8 mouse cellular contexts compared by ENCODE assay signal in genomic region chr5:75143092-75143491, GRCm38 (mm10). TPM values are rescaled to one million over a fixed set of nuclear protein-coding genes. Genes with fewer than 3 reads are reported as not detected.
DNase-seq lines count a peak whose midpoint lies in the region; ATAC-seq and TF ChIP-seq lines count a peak whose summit lies in the region.

No protein-coding gene starts in this region.

- peak; percentile 34; the same call in 1 of the 2 replicates for TF ChIP-seq CTCF in spleen, adult 2 months (IDR thresholded peaks at IDR 0.05; ENCODE audit: extremely low read depth, insufficient read depth, insufficient read length, insufficient replicate concordance)

- H3K9ac ChIP-seq in intestine, embryonic 14.5 days (ENCODE audit: low read length): peak overlapping the region; percentile 27; the same call in 1 of the 2 replicates
- H3K9ac ChIP-seq in midbrain, embryonic 16.5 days (ENCODE audit: low read depth, low read length): 0 out of 2 replicates have a peak overlapping the region, but pooled peaks have one; percentile 39

- no peak overlapping the region for H3K27ac ChIP-seq in spleen, adult 2 months (ENCODE audit: insufficient read depth, low read length)
- no peak overlapping the region for H3K27ac ChIP-seq in intestine, embryonic 14.5 days (ENCODE audit: low read depth)
- no peak overlapping the region for H3K27ac ChIP-seq in midbrain, embryonic 16.5 days (ENCODE audit: low read length)

- H3K4me3 ChIP-seq in spleen, adult 2 months (ENCODE audit: extremely low read depth, insufficient read depth, insufficient read length): no peak overlapping the region
- peak overlapping the region; percentile 25 for H3K4me3 ChIP-seq in intestine, embryonic 14.5 days (ENCODE audit: low read depth, low read length)
- peak overlapping the region; percentile 28; the same call in 1 of the 2 replicates for H3K4me3 ChIP-seq in midbrain, embryonic 16.5 days (ENCODE audit: low read depth, low read length)

- no peaks in the 10 kb centered on the region for H3K36me3 ChIP-seq in spleen, adult 2 months (ENCODE audit: control insufficient read depth, insufficient read depth, low read length)
- no peaks in the 10 kb centered on the region for H3K36me3 ChIP-seq in intestine, embryonic 14.5 days (ENCODE audit: control insufficient read depth, insufficient read depth, low read length)
- H3K36me3 ChIP-seq in midbrain, embryonic 16.5 days (ENCODE audit: control insufficient read depth, insufficient read depth, low read length): no peaks in the 10 kb centered on the region

- WGBS in spleen, adult 2 months: 6% methylated on average over 14 of the region's 14 CpGs
- 5% methylated on average over 14 of the region's 14 CpGs for WGBS in intestine, embryonic 14.5 days
- WGBS in midbrain, embryonic 16.5 days: 3% methylated on average over 14 of the region's 14 CpGs

- ATAC-seq in intestine, embryonic 14.5 days (replicated peaks; ENCODE audit: low FRiP score, low TSS enrichment, low read depth): no peak
- ATAC-seq in midbrain, embryonic 16.5 days: 0 out of 2 replicates have a peak, but pooled peaks have one; percentile 48

- H3K9me3 ChIP-seq in intestine, embryonic 14.5 days (ENCODE audit: control insufficient read depth, low read length): no peaks in the 10 kb centered on the region
- H3K9me3 ChIP-seq in midbrain, embryonic 16.5 days (replicated peaks; ENCODE audit: control insufficient read depth, low read length, poor library complexity, severe bottlenecking): no peaks in the 10 kb centered on the region

- DNase-seq in spleen, adult 2 months (ENCODE audit: low read depth in 1 of 2, low spot score in 2 of 2): peak; percentile 32 to 34
- DNase-seq in spleen, adult 12 weeks (ENCODE audit: low spot score): no peak
- DNase-seq in cerebellum, adult 9-10 months: peak; percentile 62
- peak; percentile 57 for DNase-seq in gastrocnemius, postnatal 10 days
- DNase-seq in intestine, embryonic 14.5 days (ENCODE audit: low spot score): peak; percentile 81
- peak; percentile 39 for DNase-seq in liver
- DNase-seq in thymus, postnatal 25 days: peak; percentile 36

- TF ChIP-seq POLR2A in spleen, adult 2 months (IDR thresholded peaks at IDR 0.05; ENCODE audit: low read depth, low read length): no peak

- no peaks in the 10 kb centered on the region for H3K4me1 ChIP-seq in spleen, adult 2 months (ENCODE audit: control insufficient read depth, insufficient read depth, insufficient read length)
- peaks cover 5% of the 10 kb centered on the region for H3K4me1 ChIP-seq in intestine, embryonic 14.5 days (replicated peaks; ENCODE audit: control insufficient read depth, insufficient read depth, low read length)
- peaks cover 3% of the 10 kb centered on the region; the same call in 1 of the 2 replicates for H3K4me1 ChIP-seq in midbrain, embryonic 16.5 days (ENCODE audit: control insufficient read depth, insufficient read depth, low read length)

- H3K27me3 ChIP-seq in spleen, adult 2 months (ENCODE audit: control insufficient read depth, insufficient read depth, low read length): peaks cover under 1% of the 10 kb centered on the region; the same call in 1 of the 2 replicates
- peaks cover 18% of the 10 kb centered on the region for H3K27me3 ChIP-seq in intestine, embryonic 14.5 days (replicated peaks; ENCODE audit: control insufficient read depth, insufficient read depth, low read length)
- H3K27me3 ChIP-seq in midbrain, embryonic 16.5 days (ENCODE audit: control insufficient read depth, insufficient read depth, low read depth, low read length): peaks cover 51% of the 10 kb centered on the region

- peak overlapping the region; percentile 62 for H3K4me2 ChIP-seq in intestine, embryonic 14.5 days (ENCODE audit: low read length)
- H3K4me2 ChIP-seq in midbrain, embryonic 16.5 days (ENCODE audit: low read length): peak overlapping the region; percentile 60

RNA-seq across cellular contexts. Expression of gene Pdgfra, which starts 9.0 kb away (rescaled TPM):
- 6.7 and 7.8 TPM in 2 replicates for polyA plus RNA-seq in spleen, adult 2 months (2012; rRNA removed)
- total RNA-seq in gastrocnemius, postnatal 10 days (2021): 10 to 100 TPM; 48.9 to 52.1 TPM
- 50.9 and 62.3 TPM in 2 replicates for polyA plus RNA-seq in intestine, embryonic 14.5 days (2014; fragmentation: Nextera tagmentation; extraction: Ambion mirVana)
- 12.7 and 15.2 TPM in 2 replicates for polyA plus RNA-seq in midbrain, embryonic 16.5 days (2015; fragmentation: Nextera tagmentation; extraction: Ambion mirVana)
